Mouse (Mus musculus): ENCODE data around the gene Calhm3.

Calhm3 gene

GRCm38 (mm10) chr19:47135568-47135967 lies 22.0 kb downstream of the Calhm3 start:
- in situ Hi-C loops (cut with MboI; ENCODE audit: low pct_unique_long_range_greater_than_20kb in 1 of 2, low sequenced_read_pairs in 2 of 2, unreplicated experiment in 1 of 2): no loop called here

- in situ Hi-C loops (cut with MboI; ENCODE audit: low pct_unique_long_range_greater_than_20kb in 1 of 2, low sequenced_read_pairs in 2 of 2, unreplicated experiment in 1 of 2): no loop called here
Observed at GRCm38 (mm10) chr19:47133161-47133560, 24.4 kb downstream of the Calhm3 start.

GRCm38 (mm10) chr19:47130551-47131125 lies 26.9 kb downstream of the Calhm3 start:
- in situ Hi-C loops (cut with MboI; ENCODE audit: low pct_unique_long_range_greater_than_20kb in 1 of 2, low sequenced_read_pairs in 2 of 2, unreplicated experiment in 1 of 2): no loop called here

- in situ Hi-C loops (cut with MboI; ENCODE audit: low pct_unique_long_range_greater_than_20kb in 1 of 2, low sequenced_read_pairs in 2 of 2, unreplicated experiment in 1 of 2): loop anchor here in 1 of 2 experiments (5.0 kb wide), 1 partner anchor 38 kb away; no protein-coding TSS in a partner anchor
Observed at GRCm38 (mm10) chr19:47128835-47129234, 28.7 kb downstream of the Calhm3 start.

- in situ Hi-C loops (cut with MboI; ENCODE audit: low pct_unique_long_range_greater_than_20kb in 1 of 2, low sequenced_read_pairs in 2 of 2, unreplicated experiment in 1 of 2): loop anchor here in 1 of 2 experiments (5.0 kb wide), 1 partner anchor 39 kb away; no protein-coding TSS in a partner anchor
Observed at GRCm38 (mm10) chr19:47128164-47128563, 29.4 kb downstream of the Calhm3 start.

GRCm38 (mm10) chr19:47122802-47123201 lies 34.8 kb downstream of the Calhm3 start:
- in situ Hi-C loops (cut with MboI; ENCODE audit: low pct_unique_long_range_greater_than_20kb in 1 of 2, low sequenced_read_pairs in 2 of 2, unreplicated experiment in 1 of 2): no loop called here

GRCm38 (mm10) chr19:47121054-47121453 lies 36.5 kb downstream of the Calhm3 start:
- in situ Hi-C loops (cut with MboI; ENCODE audit: low pct_unique_long_range_greater_than_20kb in 1 of 2, low sequenced_read_pairs in 2 of 2, unreplicated experiment in 1 of 2): no loop called here

GRCm38 (mm10) chr19:47118634-47119033 lies 38.9 kb downstream of the Calhm3 start:
- in situ Hi-C loops (cut with MboI; ENCODE audit: low pct_unique_long_range_greater_than_20kb in 1 of 2, low sequenced_read_pairs in 2 of 2, unreplicated experiment in 1 of 2): loop anchor here in 1 of 2 experiments (10.0 kb wide), 1 partner anchor 46 kb away; no protein-coding TSS in a partner anchor

GRCm38 (mm10) chr19:47104641-47105271 lies 52.8 kb downstream of the Calhm3 start:
- in situ Hi-C loops (cut with MboI; ENCODE audit: low pct_unique_long_range_greater_than_20kb in 1 of 2, low sequenced_read_pairs in 2 of 2, unreplicated experiment in 1 of 2): no loop called here
